Mouse (Mus musculus): Measurements from ENCODE around the gene Mocs2. TPM values are rescaled to one million over a fixed set of nuclear protein-coding genes. Genes with fewer than 3 reads are reported as not detected.

Gene Mocs2
- polyA plus RNA-seq (2014; fragmentation: Nextera tagmentation; extraction: Ambion mirVana), result 119 and 123 TPM in 2 replicates

DNA sequence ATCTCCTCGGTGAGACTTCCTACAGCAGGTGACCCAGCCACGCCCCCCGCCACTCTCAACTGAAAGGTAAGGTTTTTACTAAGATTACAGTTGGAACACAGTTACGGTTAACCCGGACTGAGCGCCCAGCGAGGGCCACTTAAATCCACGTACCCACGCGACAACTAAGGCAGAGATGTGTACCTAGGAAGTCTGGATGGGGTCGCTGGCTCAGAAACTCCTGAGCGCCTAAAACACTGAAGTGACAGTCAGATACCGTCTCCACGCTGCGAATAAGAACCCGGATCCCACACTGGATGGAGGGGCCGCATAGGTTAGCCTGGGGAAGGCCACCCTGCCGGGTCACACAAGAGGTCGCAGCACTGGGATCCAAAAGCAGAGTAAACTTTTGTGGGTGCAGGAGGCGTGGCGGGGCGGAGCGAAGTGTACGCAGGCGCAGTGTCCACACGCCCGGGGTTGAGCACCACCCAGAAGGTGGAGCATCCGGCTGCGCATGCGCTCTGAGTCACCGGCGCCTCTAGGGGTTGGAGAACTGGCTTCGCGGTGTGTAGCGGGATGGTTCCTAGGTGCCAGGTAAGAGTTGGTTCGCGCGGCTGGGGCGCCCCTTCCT, at the start of gene Mocs2:
TSS of gene Mocs2 (plus strand) at position 486 of the 610 bp plus-strand sequence.
- Histone ChIP-seq H3K9me3 (ENCODE audit: control insufficient read depth, low read length) (no peaks in the 10 kb centered on the region), H3K9ac (replicated peaks; ENCODE audit: low read length) (peak within 1 kb of the TSS; percentile 61), H3K4me3 (replicated peaks; ENCODE audit: low read depth, low read length) (peak within 1 kb of the TSS; percentile 72), H3K27ac (replicated peaks; ENCODE audit: low read depth, low read length) (no peak within 1 kb of the TSS), H3K4me2 (ENCODE audit: low read length) (peak within 1 kb of the TSS; percentile 87), H3K36me3 (ENCODE audit: control insufficient read depth, insufficient read depth, low read length) (no peaks in the 10 kb centered on the region), H3K27me3 (ENCODE audit: control insufficient read depth, insufficient read depth, low read length) (no peaks in the 10 kb centered on the region), H3K4me1 (ENCODE audit: control insufficient read depth, insufficient read depth, low read length) (peaks cover 10% of the 10 kb centered on the region; the same call in 1 of the 2 replicates)
- ATAC-seq (ENCODE audit: low FRiP score, low TSS enrichment) (peak; percentile 98), DNase-seq (peak; percentile 99)
- 1% methylated on average over 39 of the region's 39 CpGs for WGBS

DNA sequence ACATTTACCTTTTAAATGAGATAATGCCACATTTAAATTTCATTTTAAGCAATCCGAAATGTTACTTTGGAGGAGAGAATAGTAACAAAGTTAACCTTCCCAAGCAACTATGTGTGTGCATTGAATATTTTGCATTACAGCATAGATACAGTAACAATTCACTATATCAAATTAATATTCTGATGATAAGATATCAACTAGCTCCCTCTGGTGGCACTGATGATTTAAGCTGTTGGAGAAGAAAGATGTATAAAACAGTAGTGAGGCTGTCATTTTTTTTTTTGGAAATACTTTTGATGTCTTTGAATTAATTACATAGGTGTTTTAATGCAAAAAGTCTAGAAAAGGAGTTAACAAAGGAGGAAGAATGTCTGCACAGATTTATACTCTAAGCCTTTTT, 26.5 kb upstream of the Mocs2 start:
- H3K4me3 ChIP-seq (replicated peaks; ENCODE audit: low read depth, low read length), result no peak overlapping the region
- no peak overlapping the region for H3K9ac ChIP-seq (replicated peaks; ENCODE audit: low read length)
- no peak overlapping the region for H3K27ac ChIP-seq (replicated peaks; ENCODE audit: low read depth, low read length)
- H3K4me1 ChIP-seq (ENCODE audit: control insufficient read depth, insufficient read depth, low read length), result no peaks in the 10 kb centered on the region
- no peaks in the 10 kb centered on the region for H3K9me3 ChIP-seq (ENCODE audit: control insufficient read depth, low read length)
- no peak for ATAC-seq (ENCODE audit: low FRiP score, low TSS enrichment)
- no peak overlapping the region for H3K4me2 ChIP-seq (ENCODE audit: low read length)
- DNase-seq, result peak; percentile 80
- 89% methylated on average over 1 of the region's 1 CpGs for WGBS
- H3K36me3 ChIP-seq (ENCODE audit: control insufficient read depth, insufficient read depth, low read length), result no peaks in the 10 kb centered on the region
- H3K27me3 ChIP-seq (ENCODE audit: control insufficient read depth, insufficient read depth, low read length), result no peaks in the 10 kb centered on the region

DNA sequence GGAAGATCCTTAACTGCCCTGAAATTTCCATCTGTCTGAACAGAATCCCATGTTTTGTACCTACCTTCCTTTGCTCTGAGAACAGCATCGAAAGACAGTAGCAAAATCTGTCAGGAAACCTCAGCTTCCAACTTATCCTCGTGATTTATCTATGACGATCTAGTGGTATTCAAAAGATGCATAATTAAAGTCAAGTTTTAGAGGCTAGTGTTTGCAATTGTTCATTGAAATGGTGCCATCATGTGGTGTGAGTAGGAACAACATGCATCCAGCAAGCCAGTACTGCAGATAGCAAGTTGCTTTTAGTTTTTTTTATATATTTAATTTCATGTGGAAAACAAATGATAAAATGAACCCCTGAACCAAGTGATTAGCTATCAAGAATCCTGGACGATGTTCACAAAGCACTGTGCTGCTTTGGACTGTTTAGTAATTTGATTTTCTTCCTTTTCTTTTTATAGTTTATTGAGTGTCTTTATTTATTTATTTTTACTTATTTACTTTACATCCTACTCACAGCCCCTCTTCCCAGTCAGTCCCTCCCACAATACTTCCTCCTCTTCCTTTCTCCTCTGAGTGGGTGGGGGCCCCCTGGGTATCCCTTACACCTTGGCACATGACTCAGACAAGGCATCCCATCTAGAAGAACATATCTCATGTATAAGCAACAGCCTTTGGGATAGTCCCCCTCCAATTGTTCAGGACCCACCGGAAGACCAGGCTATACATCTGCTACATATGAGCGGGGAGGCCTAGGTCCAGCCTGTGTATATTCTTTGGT, 24.6 kb upstream of the Mocs2 start:
- Histone ChIP-seq H3K4me1 (ENCODE audit: control insufficient read depth, insufficient read depth, low read length) (no peaks in the 10 kb centered on the region), H3K9me3 (ENCODE audit: control insufficient read depth, low read length) (no peaks in the 10 kb centered on the region), H3K27ac (replicated peaks; ENCODE audit: low read depth, low read length) (no peak overlapping the region), H3K4me2 (ENCODE audit: low read length) (no peak overlapping the region), H3K9ac (replicated peaks; ENCODE audit: low read length) (no peak overlapping the region), H3K36me3 (ENCODE audit: control insufficient read depth, insufficient read depth, low read length) (no peaks in the 10 kb centered on the region), H3K27me3 (ENCODE audit: control insufficient read depth, insufficient read depth, low read length) (no peaks in the 10 kb centered on the region), H3K4me3 (replicated peaks; ENCODE audit: low read depth, low read length) (no peak overlapping the region)
- 44% methylated on average over 6 of the region's 6 CpGs for WGBS
- DNase-seq, result peak; percentile 82
- ATAC-seq (ENCODE audit: low FRiP score, low TSS enrichment), result peak; percentile 44; the same call in 1 of the 2 replicates

DNA sequence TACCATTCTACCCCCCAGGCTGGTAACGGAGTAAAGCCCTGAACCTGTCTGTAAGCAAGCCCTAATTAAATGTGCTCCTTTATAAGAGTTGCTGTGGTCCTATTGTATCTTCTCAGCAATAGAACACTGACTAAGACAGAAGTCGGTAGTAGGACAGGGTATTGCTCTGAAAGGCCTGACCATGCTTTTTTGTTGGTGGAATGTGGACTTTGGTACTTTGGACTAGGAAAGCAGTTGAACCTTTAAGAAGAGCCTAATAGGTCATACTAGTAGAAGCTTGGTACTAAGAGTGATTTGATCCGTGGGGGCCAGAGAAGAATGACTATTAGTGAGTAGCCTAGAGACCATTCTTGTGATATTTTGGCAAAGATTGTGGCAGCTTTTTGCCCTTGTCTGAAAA, 16.2 kb upstream of the Mocs2 start:
- H3K4me1 ChIP-seq (ENCODE audit: control insufficient read depth, insufficient read depth, low read length), result no peaks in the 10 kb centered on the region
- H3K9ac ChIP-seq (replicated peaks; ENCODE audit: low read length), result no peak overlapping the region
- no peak for DNase-seq
- H3K9me3 ChIP-seq (ENCODE audit: control insufficient read depth, low read length), result no peaks in the 10 kb centered on the region
- no peak for ATAC-seq (ENCODE audit: low FRiP score, low TSS enrichment)
- H3K27me3 ChIP-seq (ENCODE audit: control insufficient read depth, insufficient read depth, low read length), result no peaks in the 10 kb centered on the region
- no peak overlapping the region for H3K27ac ChIP-seq (replicated peaks; ENCODE audit: low read depth, low read length)
- H3K4me3 ChIP-seq (replicated peaks; ENCODE audit: low read depth, low read length), result no peak overlapping the region
- WGBS, result 83% methylated on average over 3 of the region's 3 CpGs
- no peak overlapping the region for H3K4me2 ChIP-seq (ENCODE audit: low read length)
- H3K36me3 ChIP-seq (ENCODE audit: control insufficient read depth, insufficient read depth, low read length), result no peaks in the 10 kb centered on the region

DNA sequence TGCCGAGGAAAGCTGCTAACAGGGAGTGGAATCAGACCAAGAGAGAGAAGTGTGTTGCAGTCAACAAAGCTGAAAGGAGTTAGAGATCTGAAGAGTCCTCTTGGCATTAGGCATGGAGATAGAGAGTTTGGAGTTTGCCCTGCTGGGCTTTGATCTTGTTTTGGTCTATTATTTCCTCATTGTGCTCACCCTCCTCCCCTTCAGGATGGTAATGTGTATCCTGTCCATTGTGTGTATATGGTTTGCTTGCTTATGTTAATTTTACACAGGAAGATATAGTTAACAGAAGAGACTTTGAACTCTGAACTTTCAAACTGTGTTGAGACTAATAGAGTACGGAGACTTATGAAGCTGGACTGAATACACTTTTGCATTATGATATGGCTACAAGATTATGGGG, 15.1 kb upstream of the Mocs2 start:
- ATAC-seq (ENCODE audit: low FRiP score, low TSS enrichment), result no peak
- no peaks in the 10 kb centered on the region for H3K27me3 ChIP-seq (ENCODE audit: control insufficient read depth, insufficient read depth, low read length)
- WGBS, result 77% methylated on average over 2 of the region's 2 CpGs

DNA sequence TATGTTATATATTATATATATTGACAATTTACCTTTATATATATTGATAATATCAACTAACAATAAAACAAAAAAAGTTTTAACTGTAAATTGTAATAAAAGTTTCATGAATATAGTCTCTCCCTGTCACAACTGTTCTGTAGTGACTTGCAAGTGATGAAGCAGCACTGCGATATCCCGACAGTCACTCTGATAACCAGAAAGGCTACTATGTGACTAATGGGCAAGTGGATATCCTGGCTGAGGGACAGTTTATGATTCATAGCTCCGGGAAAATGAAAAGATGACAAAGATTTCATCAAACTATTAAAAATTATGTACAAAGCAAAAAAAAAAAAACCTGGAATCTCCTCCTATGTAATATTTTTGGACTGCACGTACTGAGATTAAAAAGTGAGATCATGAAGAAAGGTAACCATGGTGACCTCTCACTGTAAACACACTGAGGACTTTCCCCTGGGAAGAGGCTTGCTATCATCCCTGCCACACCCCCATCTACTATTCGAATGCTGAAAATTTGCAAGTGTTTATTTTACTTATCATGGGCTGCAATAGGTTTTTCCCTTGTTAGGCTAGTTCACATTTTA, 8.3 kb upstream of the Mocs2 start:
- Histone ChIP-seq H3K4me2 (ENCODE audit: low read length) (no peak overlapping the region), H3K27ac (replicated peaks; ENCODE audit: low read depth, low read length) (no peak overlapping the region), H3K36me3 (ENCODE audit: control insufficient read depth, insufficient read depth, low read length) (no peaks in the 10 kb centered on the region), H3K27me3 (ENCODE audit: control insufficient read depth, insufficient read depth, low read length) (no peaks in the 10 kb centered on the region), H3K4me3 (replicated peaks; ENCODE audit: low read depth, low read length) (no peak overlapping the region), H3K4me1 (ENCODE audit: control insufficient read depth, insufficient read depth, low read length) (no peaks in the 10 kb centered on the region), H3K9ac (replicated peaks; ENCODE audit: low read length) (no peak overlapping the region), H3K9me3 (ENCODE audit: control insufficient read depth, low read length) (no peaks in the 10 kb centered on the region)
- ATAC-seq (ENCODE audit: low FRiP score, low TSS enrichment) (no peak), DNase-seq (no peak)
- WGBS, result 85% methylated on average over 5 of the region's 5 CpGs

More for the DNA sequence above, 15.1 kb upstream of the Mocs2 start:
- Histone ChIP-seq H3K27ac (replicated peaks; ENCODE audit: low read depth, low read length) (no peak overlapping the region), H3K4me2 (ENCODE audit: low read length) (no peak overlapping the region), H3K9ac (replicated peaks; ENCODE audit: low read length) (no peak overlapping the region), H3K36me3 (ENCODE audit: control insufficient read depth, insufficient read depth, low read length) (no peaks in the 10 kb centered on the region), H3K4me3 (replicated peaks; ENCODE audit: low read depth, low read length) (no peak overlapping the region), H3K4me1 (ENCODE audit: control insufficient read depth, insufficient read depth, low read length) (no peaks in the 10 kb centered on the region), H3K9me3 (ENCODE audit: control insufficient read depth, low read length) (no peaks in the 10 kb centered on the region)
- DNase-seq, result no peak

DNA sequence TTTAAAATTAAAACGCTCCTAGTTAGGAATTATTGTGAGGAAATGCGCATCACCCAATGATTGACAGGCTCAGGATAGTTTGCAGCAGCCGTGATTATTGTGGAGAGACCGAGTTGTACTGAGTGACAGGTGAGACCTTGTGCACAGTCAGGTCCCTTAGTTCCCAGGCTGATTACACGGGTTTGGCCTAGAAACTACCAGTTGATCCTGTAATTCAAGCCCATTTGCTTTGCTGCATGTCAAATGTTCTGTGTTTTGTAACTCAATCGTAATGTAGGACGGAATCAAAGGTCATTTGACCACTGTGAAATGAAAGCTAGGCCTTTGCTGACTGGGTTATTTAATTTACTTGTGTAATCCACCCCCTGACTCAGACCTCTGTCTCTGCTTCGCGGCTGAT, 477 bp downstream of the Mocs2 start:
- Histone ChIP-seq H3K27me3 (ENCODE audit: control insufficient read depth, insufficient read depth, low read length) (no peaks in the 10 kb centered on the region), H3K36me3 (ENCODE audit: control insufficient read depth, insufficient read depth, low read length) (no peaks in the 10 kb centered on the region), H3K9ac (replicated peaks; ENCODE audit: low read length) (peak overlapping the region; percentile 61), H3K4me1 (ENCODE audit: control insufficient read depth, insufficient read depth, low read length) (peaks cover 10% of the 10 kb centered on the region; the same call in 1 of the 2 replicates), H3K9me3 (ENCODE audit: control insufficient read depth, low read length) (no peaks in the 10 kb centered on the region), H3K27ac (replicated peaks; ENCODE audit: low read depth, low read length) (no peak overlapping the region), H3K4me3 (replicated peaks; ENCODE audit: low read depth, low read length) (peak overlapping the region; percentile 72), H3K4me2 (ENCODE audit: low read length) (peak overlapping the region; percentile 87)
- ATAC-seq (ENCODE audit: low FRiP score, low TSS enrichment) (peak; percentile 59; the same call in 1 of the 2 replicates), DNase-seq (no peak)
- 24% methylated on average over 9 of the region's 9 CpGs for WGBS

DNA sequence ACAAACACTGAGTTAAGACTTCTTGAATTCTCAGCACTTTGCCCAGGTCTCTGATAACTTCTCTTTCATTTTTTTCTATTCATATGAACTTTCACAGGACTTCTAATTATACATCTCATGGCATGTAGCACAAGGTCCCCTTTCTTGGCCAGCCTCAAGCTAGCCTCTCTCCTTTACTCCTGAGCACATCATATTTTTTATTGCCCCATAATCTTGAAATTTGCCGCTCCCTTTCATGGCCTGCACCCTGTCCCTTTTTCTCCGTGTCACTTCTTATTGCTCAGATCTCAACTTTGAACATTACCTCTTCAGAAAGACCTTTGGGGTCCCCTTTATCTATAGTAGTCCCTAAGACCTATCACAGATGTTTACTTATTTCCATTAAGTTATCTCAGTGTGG, 4.8 kb downstream of the Mocs2 start:
- ATAC-seq (ENCODE audit: low FRiP score, low TSS enrichment), result no peak

More for the DNA sequence above, 4.8 kb downstream of the Mocs2 start:
- H3K4me3 ChIP-seq (replicated peaks; ENCODE audit: low read depth, low read length), result no peak overlapping the region
- no peak overlapping the region for H3K4me2 ChIP-seq (ENCODE audit: low read length)
- peaks cover 17% of the 10 kb centered on the region for H3K36me3 ChIP-seq (ENCODE audit: control insufficient read depth, insufficient read depth, low read length)
- no peak overlapping the region for H3K27ac ChIP-seq (replicated peaks; ENCODE audit: low read depth, low read length)
- H3K9ac ChIP-seq (replicated peaks; ENCODE audit: low read length), result no peak overlapping the region
- H3K9me3 ChIP-seq (ENCODE audit: control insufficient read depth, low read length), result no peaks in the 10 kb centered on the region
- DNase-seq, result no peak
- no peaks in the 10 kb centered on the region for H3K27me3 ChIP-seq (ENCODE audit: control insufficient read depth, insufficient read depth, low read length)
- 99% methylated on average over 2 of the region's 2 CpGs for WGBS
- H3K4me1 ChIP-seq (ENCODE audit: control insufficient read depth, insufficient read depth, low read length), result peaks cover 10% of the 10 kb centered on the region; the same call in 1 of the 2 replicates

All from midbrain, embryonic 14.5 days (tissue).